Mouse (Mus musculus) T-cell, adult 66 days (primary cell): Measurements from ENCODE around the gene Nms. TPM values are rescaled to one million over a fixed set of nuclear protein-coding genes. Genes with fewer than 3 reads are reported as not detected.

Experiments used
- total RNA-seq, 2 experiments: library from RNA; stranded (reverse); gene quantifications; 3 replicates in 1 of 2; 4 replicates in 1 of 2; pipeline ENCODE4 v1.2.4; 2023

Gene Nms
- total RNA-seq, result not detected

GRCm38 (mm10) chr1:38938849-38939248, at the start of gene Nms:
TSS of gene Nms (plus strand) at chr1:38939149.

GRCm38 (mm10) chr1:38897431-38898248, 41.3 kb upstream of the Nms start, which contains the start of gene Chst10:
TSS of gene Chst10 (minus strand) at chr1:38898161.

GRCm38 (mm10) chr1:38985308-38985707, 46.4 kb downstream of the Nms start, which contains the start of gene Pdcl3:
TSS of gene Pdcl3 (plus strand) at chr1:38985608.

Other genes with a start within 250 kb of the Nms start
- gene Lonrf2, start 102.4 kb upstream of the Nms start, total RNA-seq, result not detected
- 10 to 100 TPM; 25.7 to 28.5 TPM for gene Chst10, start 41.0 kb upstream of the Nms start, total RNA-seq
- gene Pdcl3, start 46.5 kb downstream of the Nms start, total RNA-seq, result 10 to 100 TPM; 37.0 to 41.0 TPM